8 mouse cellular contexts compared by ENCODE assay signal in the genomic region with DNA sequence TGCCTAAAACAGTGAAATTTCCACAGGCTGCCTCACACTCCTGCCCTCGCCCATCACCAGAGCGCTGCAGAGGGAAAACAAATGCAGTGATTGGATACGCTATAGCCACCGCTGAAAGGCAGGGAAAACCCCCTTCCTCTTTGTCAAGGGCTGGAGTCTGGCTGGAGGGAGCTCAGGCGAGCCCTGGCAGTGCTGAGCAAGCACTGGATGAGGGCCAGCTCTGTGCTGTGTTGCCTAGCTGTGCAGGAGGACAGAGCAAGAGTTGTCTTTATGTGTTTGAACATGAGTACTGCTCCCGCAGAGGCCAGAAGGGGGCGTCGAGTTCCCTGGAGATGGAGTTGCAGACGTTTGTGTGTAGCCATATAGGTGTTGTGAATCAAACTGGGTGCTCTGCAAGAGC. TPM values are rescaled to one million over a fixed set of nuclear protein-coding genes. Genes with fewer than 3 reads are reported as not detected.
DNase-seq lines count a peak whose midpoint lies in the region; ATAC-seq lines count a peak whose summit lies in the region.

No protein-coding gene starts in this region.

- WGBS in kidney, embryonic 15.5 days, result 39% methylated on average over 9 of the region's 9 CpGs
- WGBS in hindbrain, embryonic 16.5 days, result 16% methylated on average over 9 of the region's 9 CpGs

- H3K36me3 ChIP-seq in kidney, embryonic 15.5 days, result no peaks in the 10 kb centered on the region
- no peaks in the 10 kb centered on the region for H3K36me3 ChIP-seq in hindbrain, embryonic 16.5 days (ENCODE audit: control insufficient read depth, insufficient read depth, low read length)

- H3K4me2 ChIP-seq in kidney, embryonic 15.5 days, result no peak overlapping the region
- H3K4me2 ChIP-seq in hindbrain, embryonic 16.5 days (ENCODE audit: low read length), result no peak overlapping the region

- peaks cover 6% of the 10 kb centered on the region for H3K9me3 ChIP-seq in kidney, embryonic 15.5 days (replicated peaks)
- H3K9me3 ChIP-seq in hindbrain, embryonic 16.5 days (ENCODE audit: control insufficient read depth, low read length), result no peaks in the 10 kb centered on the region; the same call in 1 of the 2 replicates

- ATAC-seq in kidney, embryonic 15.5 days (replicated peaks; ENCODE audit: low FRiP score), result no peak
- peak; percentile 74 for ATAC-seq in hindbrain, embryonic 16.5 days

- no peak overlapping the region for H3K4me3 ChIP-seq in kidney, embryonic 15.5 days (replicated peaks)
- no peak overlapping the region for H3K4me3 ChIP-seq in hindbrain, embryonic 16.5 days (ENCODE audit: low read length)

- no peak overlapping the region for H3K9ac ChIP-seq in kidney, embryonic 15.5 days
- no peak overlapping the region for H3K9ac ChIP-seq in hindbrain, embryonic 16.5 days (ENCODE audit: low read depth, low read length)

- peak; percentile 74 for DNase-seq in kidney, postnatal 10 days
- DNase-seq in ZHBTc4 (ENCODE audit: low read depth, low spot score), result peak; percentile 77
- DNase-seq in cerebellum, postnatal 14 days, result peak; percentile 91 to 93
- peak; percentile 43 for DNase-seq in lung, postnatal 36 days
- DNase-seq in spleen, adult 18-20 months, result no peak
- DNase-seq in embryo, embryonic 10.5 days (ENCODE audit: low spot score), result no peak

- H3K27ac ChIP-seq in kidney, embryonic 15.5 days, result no peak overlapping the region
- peak overlapping the region; percentile 55 for H3K27ac ChIP-seq in hindbrain, embryonic 16.5 days (ENCODE audit: low read depth, low read length)

- H3K27me3 ChIP-seq in kidney, embryonic 15.5 days, result no peaks in the 10 kb centered on the region
- H3K27me3 ChIP-seq in hindbrain, embryonic 16.5 days (replicated peaks; ENCODE audit: control insufficient read depth, insufficient read depth, low read length), result no peaks in the 10 kb centered on the region

- peaks cover 7% of the 10 kb centered on the region for H3K4me1 ChIP-seq in kidney, embryonic 15.5 days
- H3K4me1 ChIP-seq in hindbrain, embryonic 16.5 days (ENCODE audit: control insufficient read depth, insufficient read depth, low read depth, low read length), result peaks cover 15% of the 10 kb centered on the region

RNA-seq across cellular contexts. Expression of a gene that starts 9.7 kb away (rescaled TPM):
- polyA plus RNA-seq in kidney, embryonic 15.5 days (2015; fragmentation: Nextera tagmentation; extraction: Ambion mirVana), result not detected in 2 replicates
- not detected in 2 replicates for polyA plus RNA-seq in hindbrain, embryonic 16.5 days (2015; fragmentation: Nextera tagmentation; extraction: Ambion mirVana)

RNA-seq across cellular contexts. Expression of a gene that starts 26.2 kb away (rescaled TPM):
- 81.5 and 95.6 TPM in 2 replicates for polyA plus RNA-seq in kidney, embryonic 15.5 days (2015; fragmentation: Nextera tagmentation; extraction: Ambion mirVana)
- polyA plus RNA-seq in hindbrain, embryonic 16.5 days (2015; fragmentation: Nextera tagmentation; extraction: Ambion mirVana), result 229 and 264 TPM in 2 replicates

RNA-seq across cellular contexts. Expression of a gene that starts 51.7 kb away (rescaled TPM):
- polyA plus RNA-seq in kidney, embryonic 15.5 days (2015; fragmentation: Nextera tagmentation; extraction: Ambion mirVana), result 1.2 and 1.4 TPM in 2 replicates
- polyA plus RNA-seq in hindbrain, embryonic 16.5 days (2015; fragmentation: Nextera tagmentation; extraction: Ambion mirVana), result 0.95 and 1.1 TPM in 2 replicates

Comparison
In these comparisons a context has a peak if more than half of its experiments do, and no peak if none do; other contexts are left out.
1. DNase-seq: peak in kidney, postnatal 10 days (single experiment), ZHBTc4 (single experiment), cerebellum, postnatal 14 days (2 of 2) and lung, postnatal 36 days (single experiment); none in spleen, adult 18-20 months (0 of 2) and embryo, embryonic 10.5 days (single experiment).